Mouse (Mus musculus): ENCODE results near the gene Ccnd3. TPM values are rescaled to one million over a fixed set of nuclear protein-coding genes. Genes with fewer than 3 reads are reported as not detected.

Ccnd3 gene
- polyA plus RNA-seq, 1 experiment = 68.5 TPM

DNA sequence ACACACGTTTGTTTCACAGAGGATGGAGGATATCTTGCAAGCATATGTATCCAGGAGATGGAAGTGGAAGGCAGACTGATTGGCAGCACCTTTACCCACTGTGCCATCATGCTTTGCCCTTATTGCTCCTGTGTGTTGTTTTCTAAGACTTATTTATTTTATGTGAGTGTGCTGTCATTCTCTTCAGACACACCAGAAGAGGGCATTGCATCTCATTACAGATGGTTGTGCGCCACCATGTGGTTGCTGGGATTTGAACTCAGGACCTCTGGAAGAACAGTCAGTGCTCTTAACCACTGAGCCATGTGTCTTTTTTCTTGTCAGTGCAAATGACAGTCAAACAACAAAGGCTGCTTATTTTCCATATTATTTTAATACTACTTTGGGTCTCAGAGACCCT lies 122.9 kb downstream of the Ccnd3 start:
- DNase-seq (ENCODE audit: low read depth) = no peak
- TF ChIP-seq POLR2A (IDR thresholded peaks at IDR 0.05; ENCODE audit: borderline replicate concordance, extremely low read depth, insufficient read depth, insufficient read length, poor library complexity, severe bottlenecking) (no peak), CTCF (IDR thresholded peaks at IDR 0.05; ENCODE audit: borderline replicate concordance, extremely low read depth, insufficient read depth, insufficient read length) (no peak)

DNA sequence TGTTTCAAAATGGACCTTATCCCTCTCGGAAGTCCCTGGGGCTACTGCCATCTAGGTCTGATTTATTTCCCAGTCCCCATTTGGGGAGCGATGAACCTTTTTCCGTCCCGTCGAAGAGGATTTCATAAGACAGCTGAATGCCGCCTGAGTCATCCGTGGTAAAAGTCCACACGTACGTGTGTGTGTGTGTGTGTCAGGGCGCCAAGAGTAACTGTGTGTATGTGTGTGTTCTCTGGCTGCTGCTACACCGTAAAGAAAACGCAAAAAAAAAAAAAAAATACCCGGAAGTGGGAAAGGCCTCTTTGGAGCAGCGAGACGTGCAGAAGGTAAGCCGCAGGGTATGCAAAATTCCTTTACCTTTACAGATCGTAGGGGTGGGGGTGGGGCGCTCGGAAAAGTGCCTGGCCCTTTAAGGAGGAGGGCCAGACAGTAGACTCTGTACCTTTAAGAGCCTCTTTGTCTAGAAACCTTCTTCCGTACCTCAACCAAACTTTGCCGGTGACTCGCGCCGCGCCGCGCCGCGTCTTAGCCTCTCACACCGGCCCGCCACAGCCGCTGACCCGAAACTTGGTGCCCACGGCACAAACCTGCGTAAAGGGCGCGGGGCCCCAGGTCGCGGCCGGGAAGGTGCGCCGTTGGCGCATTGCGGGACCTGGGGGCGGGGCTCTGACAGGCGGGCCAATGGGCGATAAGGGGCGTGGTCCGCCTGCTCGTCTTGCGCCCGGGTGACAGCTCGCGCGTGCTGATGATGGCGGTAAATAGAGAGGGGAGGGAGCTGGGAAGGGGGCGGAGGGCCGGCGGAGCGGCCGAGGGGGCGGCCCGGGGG lies 124.2 kb downstream of the Ccnd3 start:
- no peak for TF ChIP-seq CTCF (IDR thresholded peaks at IDR 0.05; ENCODE audit: borderline replicate concordance, extremely low read depth, insufficient read depth, insufficient read length)
- TF ChIP-seq POLR2A (IDR thresholded peaks at IDR 0.05; ENCODE audit: borderline replicate concordance, extremely low read depth, insufficient read depth, insufficient read length, poor library complexity, severe bottlenecking) = peak; percentile 61
- DNase-seq (ENCODE audit: low read depth) = peak; percentile 99

DNA sequence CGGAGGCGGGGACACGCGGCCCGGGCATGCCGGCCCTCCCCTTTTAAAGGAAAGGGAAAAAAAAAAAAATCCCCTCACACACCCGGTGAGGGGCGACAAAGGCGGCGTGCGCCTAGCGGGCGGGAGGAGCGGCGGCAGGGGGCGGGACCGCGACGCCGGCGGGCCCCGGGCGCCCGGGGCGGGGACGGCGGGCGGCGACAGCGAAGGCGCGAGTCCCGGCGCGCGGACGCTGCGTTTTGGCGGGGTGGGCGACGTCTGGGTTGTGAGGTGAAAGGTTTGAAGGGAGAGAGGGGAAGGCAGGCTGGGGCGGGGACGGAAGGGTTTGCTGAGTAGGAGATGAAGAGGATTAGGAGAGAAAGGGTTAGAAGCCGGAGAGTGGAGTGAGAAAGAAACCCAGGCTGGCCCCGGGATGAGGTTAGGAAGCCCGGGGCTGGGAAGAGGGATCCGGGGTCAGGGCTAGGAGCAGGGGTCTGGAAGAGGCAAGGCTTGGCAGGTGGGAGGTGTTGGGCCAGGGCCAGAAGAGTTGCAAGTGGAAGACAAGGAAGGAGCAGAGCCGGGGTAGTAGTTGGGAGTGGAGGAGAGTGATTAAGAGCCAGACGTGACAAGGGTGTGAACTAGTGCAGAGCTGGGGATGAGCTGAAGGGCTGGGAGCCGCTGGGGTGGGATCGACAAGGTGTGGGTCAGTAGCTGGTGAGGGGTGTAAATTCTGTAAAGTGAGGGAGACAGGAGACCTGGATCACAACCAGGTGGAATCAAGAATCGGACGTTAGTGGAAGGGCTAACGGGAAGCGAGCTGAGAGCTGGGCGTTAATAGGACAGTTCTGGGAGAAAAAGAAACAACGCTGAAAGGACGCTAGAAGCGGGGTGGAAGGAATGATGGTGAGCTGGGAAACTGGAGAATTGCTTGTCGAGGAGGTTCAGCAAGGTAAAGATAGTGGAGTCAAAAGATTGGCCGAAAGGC lies 125.1 kb downstream of the Ccnd3 start:
- DNase-seq (ENCODE audit: low read depth) = peak; percentile 74
- TF ChIP-seq POLR2A (IDR thresholded peaks at IDR 0.05; ENCODE audit: borderline replicate concordance, extremely low read depth, insufficient read depth, insufficient read length, poor library complexity, severe bottlenecking) = no peak; the same call in 1 of the 2 replicates
- no peak for TF ChIP-seq CTCF (IDR thresholded peaks at IDR 0.05; ENCODE audit: borderline replicate concordance, extremely low read depth, insufficient read depth, insufficient read length)

DNA sequence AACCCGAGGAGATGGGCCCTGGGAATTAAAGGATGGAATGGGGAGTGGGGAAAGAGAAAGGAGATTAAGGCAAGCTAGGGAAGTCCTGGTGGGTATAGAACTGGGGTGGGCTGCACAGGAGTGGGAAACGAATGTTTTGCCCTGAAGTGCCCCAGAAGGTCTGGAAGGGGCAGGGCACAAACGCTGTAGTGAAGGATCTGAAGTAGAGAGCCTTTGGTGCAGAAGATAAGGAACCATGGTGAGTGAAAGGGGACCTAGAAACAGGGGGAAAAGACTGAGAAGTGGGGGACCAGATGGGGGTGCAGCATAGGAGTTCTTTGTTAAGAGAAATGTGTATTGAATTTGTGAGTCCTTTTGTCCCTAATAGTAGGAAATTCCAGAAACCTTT lies 125.8 kb downstream of the Ccnd3 start, which contains the start of gene Usp49:
Usp49 (plus strand) TSS at position 13 of the 388 bp plus-strand sequence.
- peak; percentile 15 for DNase-seq (ENCODE audit: low read depth)
- no peak for TF ChIP-seq CTCF (IDR thresholded peaks at IDR 0.05; ENCODE audit: borderline replicate concordance, extremely low read depth, insufficient read depth, insufficient read length)
- no peak for TF ChIP-seq POLR2A (IDR thresholded peaks at IDR 0.05; ENCODE audit: borderline replicate concordance, extremely low read depth, insufficient read depth, insufficient read length, poor library complexity, severe bottlenecking)

- no peak for DNase-seq (ENCODE audit: low read depth)
- TF ChIP-seq CTCF (IDR thresholded peaks at IDR 0.05; ENCODE audit: borderline replicate concordance, extremely low read depth, insufficient read depth, insufficient read length) = no peak
- no peak for TF ChIP-seq POLR2A (IDR thresholded peaks at IDR 0.05; ENCODE audit: borderline replicate concordance, extremely low read depth, insufficient read depth, insufficient read length, poor library complexity, severe bottlenecking)
These were observed 127.5 kb downstream of the Ccnd3 start for GRCm38 (mm10) chr17:47632181-47632840.

GRCm38 (mm10) chr17:47633999-47634770 lies 129.3 kb downstream of the Ccnd3 start:
- DNase-seq (ENCODE audit: low read depth) = no peak
- no peak for TF ChIP-seq POLR2A (IDR thresholded peaks at IDR 0.05; ENCODE audit: borderline replicate concordance, extremely low read depth, insufficient read depth, insufficient read length, poor library complexity, severe bottlenecking)
- no peak for TF ChIP-seq CTCF (IDR thresholded peaks at IDR 0.05; ENCODE audit: borderline replicate concordance, extremely low read depth, insufficient read depth, insufficient read length)

GRCm38 (mm10) chr17:47642992-47643391 lies 138.1 kb downstream of the Ccnd3 start:
- TF ChIP-seq CTCF (IDR thresholded peaks at IDR 0.05; ENCODE audit: borderline replicate concordance, extremely low read depth, insufficient read depth, insufficient read length) (peak; percentile 7; the same call in 1 of the 2 replicates), POLR2A (IDR thresholded peaks at IDR 0.05; ENCODE audit: borderline replicate concordance, extremely low read depth, insufficient read depth, insufficient read length, poor library complexity, severe bottlenecking) (no peak)

DNA sequence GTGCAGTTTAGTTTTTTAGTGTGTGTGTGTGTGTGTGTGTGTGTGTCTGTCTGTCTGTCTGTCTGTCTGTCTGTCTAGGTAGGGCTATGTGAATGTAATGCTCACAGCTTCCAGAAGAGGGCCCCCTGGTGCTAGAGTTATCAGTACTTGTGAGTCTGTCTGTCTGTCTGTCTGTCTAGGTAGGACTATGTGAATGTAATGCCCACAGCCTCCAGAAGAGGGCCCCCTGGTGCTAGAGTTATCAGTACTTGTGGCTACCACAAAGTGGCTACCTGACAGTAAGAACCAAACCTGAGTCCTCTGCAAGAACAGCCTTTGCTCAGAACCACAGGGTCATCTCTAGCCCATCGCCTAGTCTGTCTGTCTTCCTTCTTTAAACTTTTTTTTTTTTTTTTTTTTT lies 141.8 kb downstream of the Ccnd3 start:
- DNase-seq (ENCODE audit: low read depth) = peak; percentile 58
- TF ChIP-seq CTCF (IDR thresholded peaks at IDR 0.05; ENCODE audit: borderline replicate concordance, extremely low read depth, insufficient read depth, insufficient read length) (peak; percentile 50; the same call in 1 of the 2 replicates), POLR2A (IDR thresholded peaks at IDR 0.05; ENCODE audit: borderline replicate concordance, extremely low read depth, insufficient read depth, insufficient read length, poor library complexity, severe bottlenecking) (no peak)

More at GRCm38 (mm10) chr17:47642992-47643391, 138.1 kb downstream of the Ccnd3 start:
- DNase-seq (ENCODE audit: low read depth) = no peak

DNA sequence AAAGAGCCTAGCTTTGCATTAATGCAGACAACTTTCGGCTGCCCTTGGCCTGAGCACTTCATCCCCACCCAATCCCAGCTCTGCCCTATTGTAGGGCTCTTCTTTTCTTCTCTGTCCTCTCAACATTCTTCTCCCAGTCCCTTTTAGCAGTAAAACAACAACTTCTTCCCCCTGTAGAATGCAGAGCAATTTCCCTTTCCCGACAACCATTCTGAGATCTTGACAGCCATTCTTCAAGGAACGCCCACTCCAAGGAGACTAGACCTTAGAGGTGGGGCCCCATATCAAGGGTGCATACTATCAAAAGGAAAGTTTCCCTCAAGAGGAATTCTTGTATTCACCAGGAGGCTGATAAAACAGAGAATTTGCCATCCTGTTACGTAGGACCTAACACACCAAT lies 144.1 kb downstream of the Ccnd3 start:
- TF ChIP-seq POLR2A (IDR thresholded peaks at IDR 0.05; ENCODE audit: borderline replicate concordance, extremely low read depth, insufficient read depth, insufficient read length, poor library complexity, severe bottlenecking) = no peak
- no peak for TF ChIP-seq CTCF (IDR thresholded peaks at IDR 0.05; ENCODE audit: borderline replicate concordance, extremely low read depth, insufficient read depth, insufficient read length)
- peak; percentile 40 for DNase-seq (ENCODE audit: low read depth)

Other genes starting within 250 kb of the Ccnd3 start
- 46.2 and 47.5 TPM in 2 replicates for gene Mrps10, start 136.2 kb upstream of the Ccnd3 start, polyA plus RNA-seq (2012; rRNA removed)
- 1.2 TPM in 2 replicates for gene Guca1b, start 119.7 kb upstream of the Ccnd3 start, polyA plus RNA-seq (2012; rRNA removed)
- gene Guca1a, start 104.5 kb upstream of the Ccnd3 start, polyA plus RNA-seq (2012; rRNA removed) = 0.43 and 0.83 TPM in 2 replicates
- gene AI661453, start 68.4 kb upstream of the Ccnd3 start, polyA plus RNA-seq (2012; rRNA removed) = 0.42 and 0.85 TPM in 2 replicates
- gene 1700001C19Rik, start 67.7 kb upstream of the Ccnd3 start, polyA plus RNA-seq (2012; rRNA removed) = 0.41 and 0.53 TPM in 2 replicates
- 34.2 and 44.1 TPM in 2 replicates for gene Taf8, start 2.8 kb upstream of the Ccnd3 start, polyA plus RNA-seq (2012; rRNA removed)
- 27.1 and 31.1 TPM in 2 replicates for gene Bysl, start 106.4 kb downstream of the Ccnd3 start, polyA plus RNA-seq (2012; rRNA removed)
- gene Med20, start 106.5 kb downstream of the Ccnd3 start, polyA plus RNA-seq (2012; rRNA removed) = 43.1 and 59.0 TPM in 2 replicates
- gene Gm20517, start 106.5 kb downstream of the Ccnd3 start, polyA plus RNA-seq (2012; rRNA removed) = 1.7 and 2.6 TPM in 2 replicates
- 32.8 and 36.9 TPM in 2 replicates for gene Usp49, start 125.6 kb downstream of the Ccnd3 start, polyA plus RNA-seq (2012; rRNA removed)
- gene Tomm6, start 183.3 kb downstream of the Ccnd3 start, polyA plus RNA-seq (2012; rRNA removed) = 97.2 and 102 TPM in 2 replicates
- 54.2 and 55.4 TPM in 2 replicates for gene Frs3, start 184.0 kb downstream of the Ccnd3 start, polyA plus RNA-seq (2012; rRNA removed)
- gene Gm21981, start 189.4 kb downstream of the Ccnd3 start, polyA plus RNA-seq (2012; rRNA removed) = 4.9 and 5.1 TPM in 2 replicates
- gene Prickle4, start 189.7 kb downstream of the Ccnd3 start, polyA plus RNA-seq (2012; rRNA removed) = 0.52 and 1.0 TPM in 2 replicates
- gene Pgc, start 221.8 kb downstream of the Ccnd3 start, polyA plus RNA-seq (2012; rRNA removed) = not detected in 2 replicates
- gene Tfeb, start 232.0 kb downstream of the Ccnd3 start, polyA plus RNA-seq (2012; rRNA removed) = 2.0 and 3.2 TPM in 2 replicates

All from brain, embryonic 14.5 days (tissue).